Mouse (Mus musculus): ENCODE results near the gene Rbpj.

- TF ChIP-seq CTCF (conservative IDR thresholded peaks at IDR 0.05; ENCODE audit: insufficient read depth, insufficient read length, low read depth, low read length) (no peak), POLR2A (IDR thresholded peaks at IDR 0.05; ENCODE audit: low read depth, low read length) (no peak)
Observed at GRCm38 (mm10) chr5:53472485-53472884, 6.5 kb downstream of the Rbpj start.

Data from kidney, adult 2 months (tissue).